Mouse (Mus musculus): ENCODE results near the gene Tnfrsf19. TPM values are rescaled to one million over a fixed set of nuclear protein-coding genes. Genes with fewer than 3 reads are reported as not detected.

Gene Tnfrsf19
- polyA plus RNA-seq, 1 experiment, result not detected

DNA sequence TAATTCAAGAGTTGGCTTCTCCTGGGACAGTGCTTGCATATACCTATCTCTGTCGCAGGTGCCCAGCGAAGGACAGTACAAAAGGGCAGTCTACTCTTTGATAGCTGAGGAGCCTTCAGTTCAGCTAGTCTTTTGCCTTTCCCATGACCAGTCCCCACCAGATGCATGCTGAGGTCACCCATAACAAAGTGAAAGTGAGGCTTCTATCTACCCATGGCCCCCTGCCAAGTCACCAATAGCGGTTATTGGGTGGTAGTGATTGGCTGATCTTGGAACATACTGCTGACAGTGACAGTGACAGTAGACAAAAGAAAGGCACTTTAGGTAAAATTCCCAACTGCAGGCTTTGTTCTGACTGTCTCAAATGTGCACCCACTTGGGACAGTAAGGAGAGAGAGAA lies 53.2 kb downstream of the Tnfrsf19 start:
- no peak for TF ChIP-seq GATA1 (IDR thresholded peaks at IDR 0.05; ENCODE audit: low read length)

DNA sequence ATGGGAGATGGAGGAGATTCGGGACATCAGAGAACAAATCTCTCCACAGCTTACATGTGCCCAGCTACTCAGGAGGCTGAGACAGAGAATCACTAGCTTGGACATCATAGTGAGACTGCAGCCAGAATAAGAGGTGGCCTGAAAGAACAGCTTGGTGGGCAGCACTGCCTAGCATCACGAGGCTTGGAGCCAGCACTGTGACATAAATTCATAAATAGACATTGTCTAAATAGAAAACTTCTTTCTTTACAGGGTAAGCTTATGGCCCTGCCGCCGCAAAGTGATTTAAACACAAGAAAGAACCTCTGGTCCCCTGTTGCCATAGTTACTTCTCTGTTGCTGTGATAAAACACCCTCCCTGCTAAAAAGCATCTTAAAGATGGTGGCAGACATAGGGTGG lies 54.1 kb downstream of the Tnfrsf19 start:
- TF ChIP-seq GATA1 (IDR thresholded peaks at IDR 0.05; ENCODE audit: low read length), result no peak

DNA sequence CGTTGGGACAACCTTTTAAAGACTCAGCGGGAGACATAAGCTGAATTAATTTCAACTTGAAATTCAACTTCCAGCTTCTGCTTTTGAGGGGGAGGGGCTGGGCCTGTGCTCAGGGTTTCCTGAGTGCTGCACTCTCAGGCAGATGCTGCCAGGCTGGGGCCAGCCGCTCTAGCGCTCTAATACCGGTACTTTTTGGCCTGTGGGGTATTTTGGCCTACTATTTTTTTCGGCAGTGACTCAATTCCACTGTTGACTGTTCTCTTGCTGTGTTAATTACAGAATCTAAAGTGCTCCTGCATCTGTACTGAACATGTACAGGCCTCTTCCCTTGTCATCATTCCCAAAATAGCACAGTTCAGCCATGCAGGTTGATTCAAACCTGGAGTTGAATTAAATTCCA lies 58.1 kb downstream of the Tnfrsf19 start:
- no peak for TF ChIP-seq GATA1 (IDR thresholded peaks at IDR 0.05; ENCODE audit: low read length)

DNA sequence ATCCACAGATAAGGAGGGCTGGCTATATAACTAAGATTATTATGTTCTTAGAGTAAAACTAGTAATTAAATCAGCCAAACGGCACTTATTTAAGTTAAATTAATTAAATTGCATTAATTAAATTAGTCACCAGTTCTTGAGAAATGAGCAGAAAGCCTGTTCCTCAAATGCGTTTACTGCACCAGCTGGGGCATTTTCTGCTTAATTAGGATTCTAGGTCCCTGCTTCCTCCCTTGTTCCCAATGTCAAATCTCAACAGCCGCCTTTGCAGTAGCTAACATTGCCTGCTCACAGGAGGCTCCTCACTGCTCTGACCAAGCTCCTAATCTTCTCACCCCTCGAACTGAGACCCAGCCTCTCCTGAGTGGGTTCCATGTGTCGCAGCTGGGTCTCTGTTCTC lies 59.4 kb downstream of the Tnfrsf19 start:
- TF ChIP-seq GATA1 (IDR thresholded peaks at IDR 0.05; ENCODE audit: low read length), result no peak

DNA sequence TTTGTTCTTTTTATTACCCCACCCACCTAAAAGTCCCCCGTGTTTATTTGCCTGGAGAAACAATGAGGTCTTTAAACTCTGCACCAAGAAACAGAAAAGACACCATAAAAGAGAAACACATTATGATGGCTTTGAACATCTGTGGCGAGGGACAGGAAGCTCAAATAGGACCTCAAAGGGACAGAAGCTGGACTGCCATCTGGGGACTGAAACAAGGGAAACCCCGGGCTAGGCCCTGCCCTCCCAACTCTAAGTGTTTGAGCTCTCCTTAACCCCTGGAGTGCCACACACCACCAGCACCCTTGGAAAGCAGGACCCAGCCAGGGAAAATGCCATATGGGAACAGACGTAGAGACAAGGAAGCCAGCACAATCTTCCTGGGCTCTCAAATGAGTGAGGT lies 61.2 kb downstream of the Tnfrsf19 start:
- TF ChIP-seq GATA1 (IDR thresholded peaks at IDR 0.05; ENCODE audit: low read length), result no peak

DNA sequence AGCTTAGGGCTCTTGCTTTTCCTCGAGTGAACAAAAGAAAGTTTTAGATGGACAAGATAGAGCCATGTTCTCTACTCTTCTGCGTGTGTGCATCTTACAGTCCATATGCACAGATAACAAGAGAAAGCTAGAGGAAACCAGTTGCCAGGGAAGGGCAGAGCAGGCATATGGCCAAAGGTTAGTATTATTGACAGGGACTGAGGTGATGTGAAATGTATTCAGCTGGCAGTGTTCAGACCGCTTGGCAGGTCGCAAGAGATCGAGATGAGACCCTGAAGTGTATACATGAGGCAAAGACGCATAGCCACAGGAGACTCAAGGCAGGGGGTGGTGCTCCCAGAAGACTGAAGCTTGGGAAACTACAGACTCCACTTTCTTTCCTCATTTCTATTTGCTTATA lies 62.0 kb downstream of the Tnfrsf19 start:
- no peak for TF ChIP-seq GATA1 (IDR thresholded peaks at IDR 0.05; ENCODE audit: low read length)

DNA sequence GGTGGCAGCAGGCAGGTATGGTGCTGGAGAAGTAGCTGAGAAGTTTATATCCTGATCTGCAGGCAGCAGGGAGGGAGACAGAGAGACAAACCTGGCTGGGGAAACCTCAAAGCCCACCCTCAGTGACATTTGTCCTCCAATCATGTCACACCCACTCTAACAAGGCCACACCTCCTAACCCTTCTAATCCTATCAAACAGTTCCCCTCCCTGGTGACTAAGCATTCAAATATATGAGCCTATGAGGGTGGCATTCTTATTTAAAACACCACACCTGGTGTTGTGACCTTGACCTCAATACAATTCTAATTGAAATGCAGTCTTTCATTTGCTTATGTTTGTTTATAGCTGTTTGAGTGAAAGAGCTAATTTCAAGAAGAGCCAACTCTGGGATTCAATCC lies 64.2 kb downstream of the Tnfrsf19 start:
- no peak for TF ChIP-seq GATA1 (IDR thresholded peaks at IDR 0.05; ENCODE audit: low read length)

DNA sequence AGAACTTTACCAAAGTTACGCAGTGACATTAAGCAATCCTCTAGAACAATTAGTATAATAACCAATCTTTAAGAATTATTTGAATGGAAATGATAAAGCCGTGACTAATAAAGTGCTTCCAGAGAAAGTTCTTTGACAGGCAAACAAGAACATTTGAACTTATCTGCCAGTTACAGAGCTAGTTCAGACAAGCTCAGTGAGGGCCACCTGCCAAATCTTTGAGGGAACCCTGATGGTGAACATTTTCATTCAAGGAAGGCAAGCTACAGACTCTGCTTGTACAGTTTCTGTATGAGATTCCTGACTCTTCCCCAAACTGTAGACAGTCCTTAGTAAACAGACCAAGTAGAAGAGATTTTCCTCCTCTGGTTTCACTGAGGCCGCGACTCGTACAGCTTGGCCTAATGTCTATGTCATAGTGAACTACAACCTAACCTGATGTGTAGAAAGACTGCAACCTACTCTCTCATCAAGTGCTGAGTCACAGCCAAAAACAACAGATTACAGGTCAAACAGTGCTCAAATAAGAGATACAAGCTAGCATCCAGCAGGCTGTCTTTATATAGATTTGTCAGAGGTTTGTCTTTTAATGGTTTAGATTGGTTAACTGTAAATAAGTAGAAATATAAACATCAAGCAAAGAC lies 65.9 kb downstream of the Tnfrsf19 start:
- no peak for TF ChIP-seq GATA1 (IDR thresholded peaks at IDR 0.05; ENCODE audit: low read length)

DNA sequence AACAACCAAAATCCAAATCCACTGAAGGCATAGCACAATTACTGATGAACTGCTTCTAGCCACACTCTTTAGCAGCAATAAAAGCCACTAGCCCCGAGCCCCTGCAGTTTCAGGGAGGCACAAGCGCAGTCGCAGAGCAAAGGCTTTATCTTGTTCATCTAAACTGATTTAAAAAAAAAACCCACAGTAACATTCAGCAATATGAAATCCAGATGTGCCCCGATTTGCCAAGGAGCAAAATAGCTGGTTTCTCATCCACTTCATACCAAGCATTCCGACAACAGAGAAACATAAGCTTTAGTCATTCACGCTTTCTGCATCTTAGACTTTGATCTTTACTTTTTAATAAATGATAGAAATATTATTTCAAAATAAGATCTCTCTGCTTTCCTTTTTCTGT lies 68.2 kb downstream of the Tnfrsf19 start:
- no peak for TF ChIP-seq GATA1 (IDR thresholded peaks at IDR 0.05; ENCODE audit: low read length)

DNA sequence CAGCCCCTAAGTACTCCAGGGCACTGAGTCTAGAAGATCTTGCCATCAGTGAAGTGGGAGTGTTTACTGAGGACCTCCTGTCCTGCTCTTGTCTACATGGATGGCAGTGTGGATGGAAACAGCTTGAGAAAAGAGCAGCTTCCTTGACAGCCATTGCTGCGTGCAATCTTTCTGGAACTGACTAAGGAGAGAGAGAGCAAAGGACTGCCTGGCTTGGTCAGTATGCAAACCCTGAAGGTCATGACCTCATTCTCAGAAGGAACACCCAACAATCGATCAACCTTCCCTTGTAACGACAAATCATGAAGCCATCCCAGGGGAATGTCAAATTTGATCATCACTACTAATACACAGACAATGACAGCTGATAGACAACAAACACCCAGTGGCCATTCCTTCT lies 70.1 kb downstream of the Tnfrsf19 start:
- TF ChIP-seq GATA1 (IDR thresholded peaks at IDR 0.05; ENCODE audit: low read length), result no peak

DNA sequence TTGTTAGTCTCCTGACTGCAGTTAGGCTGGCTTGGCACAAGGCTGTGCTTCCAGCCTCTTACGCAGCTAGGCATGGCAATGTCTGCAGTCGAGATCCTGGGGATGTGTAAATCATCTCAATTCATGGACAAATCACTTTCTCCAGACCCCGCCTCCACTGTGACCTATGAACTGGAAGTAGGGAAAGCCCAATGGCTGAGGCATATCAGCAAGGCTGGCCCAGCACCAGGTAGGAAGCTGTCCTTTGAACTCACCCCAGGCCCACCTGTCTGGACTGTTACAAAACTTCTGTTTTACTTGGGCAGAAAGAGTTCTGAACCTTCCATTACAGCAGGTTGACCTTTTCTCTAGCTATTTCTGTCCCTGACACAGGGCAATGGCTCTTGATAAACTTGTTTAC lies 70.6 kb downstream of the Tnfrsf19 start:
- TF ChIP-seq GATA1 (IDR thresholded peaks at IDR 0.05; ENCODE audit: low read length), result no peak

DNA sequence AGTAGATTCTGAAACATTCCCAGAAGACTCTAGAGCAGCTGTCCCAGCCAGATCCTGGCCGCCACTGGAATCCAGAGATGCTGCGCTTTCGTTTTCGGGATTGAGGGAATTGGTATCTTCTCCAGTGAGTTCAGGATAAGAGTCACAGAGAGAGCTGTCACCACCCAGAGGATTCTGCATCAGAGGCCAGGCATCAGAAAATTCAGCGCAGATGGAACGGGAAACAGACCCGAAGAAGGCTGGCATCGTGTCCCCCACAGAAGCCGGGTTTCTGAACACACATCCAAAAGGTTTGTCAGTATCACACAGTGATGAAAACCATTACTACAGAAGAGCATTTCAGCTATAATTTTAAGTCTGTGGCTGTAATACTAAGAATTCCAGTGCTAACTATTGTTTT lies 75.3 kb downstream of the Tnfrsf19 start:
- no peak for TF ChIP-seq GATA1 (IDR thresholded peaks at IDR 0.05; ENCODE audit: low read length)

DNA sequence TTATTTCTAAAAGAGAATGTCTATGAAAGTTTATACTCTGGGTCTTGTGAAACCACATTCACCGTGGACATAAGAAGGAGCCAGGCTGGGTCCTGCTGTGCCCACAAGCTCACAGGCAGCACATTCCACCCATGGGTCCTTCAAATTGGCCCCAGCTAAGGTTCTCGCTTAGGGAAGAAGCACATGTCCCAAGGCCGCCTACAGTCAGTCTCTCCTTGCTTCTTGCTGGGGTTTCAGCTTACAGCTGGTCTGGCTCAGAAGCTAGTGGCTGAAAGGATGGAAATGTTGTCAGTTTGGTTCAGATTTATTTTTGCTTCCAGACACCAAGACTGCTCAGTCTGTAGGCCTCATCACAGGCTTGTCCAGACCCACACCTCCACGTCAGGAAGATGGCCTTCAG lies 80.2 kb downstream of the Tnfrsf19 start:
- no peak for TF ChIP-seq GATA1 (IDR thresholded peaks at IDR 0.05; ENCODE audit: low read length)

DNA sequence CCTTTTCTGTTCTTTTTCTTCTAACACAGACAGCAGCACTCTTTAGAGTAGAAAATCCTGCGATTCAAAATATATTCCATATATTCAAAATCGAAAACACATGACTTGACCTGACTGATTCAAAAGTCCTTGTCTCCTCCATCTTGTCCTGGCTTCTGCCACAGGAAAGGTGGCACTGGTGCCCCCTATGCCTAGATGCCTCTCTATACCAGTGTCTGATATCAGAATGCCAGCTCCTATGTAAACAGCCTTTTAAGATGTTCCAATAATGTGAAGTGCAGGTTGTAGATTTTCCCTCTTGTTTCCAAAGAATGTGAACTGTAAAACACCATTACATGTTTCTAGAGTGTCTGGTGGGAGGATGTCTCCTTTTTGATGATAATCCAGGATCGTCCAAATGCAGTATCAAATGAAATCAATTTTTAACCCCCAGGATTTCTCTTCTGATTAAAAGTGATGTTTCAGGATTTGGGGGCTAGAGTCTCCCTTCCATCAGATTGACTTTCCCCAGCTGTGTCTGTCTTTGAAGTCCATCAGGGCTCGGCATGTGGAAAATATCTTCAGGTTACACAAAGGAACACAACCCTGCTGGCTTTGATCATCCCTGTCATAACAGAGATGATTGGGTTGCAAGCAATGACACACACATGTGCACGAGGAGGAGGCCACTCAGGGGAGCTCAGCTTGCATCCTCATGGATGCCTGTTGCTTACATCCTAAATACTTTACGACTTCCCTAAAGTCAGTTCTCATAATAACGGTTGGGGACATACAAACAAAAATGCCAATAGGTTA lies 82.1 kb downstream of the Tnfrsf19 start:
- no peak for TF ChIP-seq GATA1 (IDR thresholded peaks at IDR 0.05; ENCODE audit: low read length)

DNA sequence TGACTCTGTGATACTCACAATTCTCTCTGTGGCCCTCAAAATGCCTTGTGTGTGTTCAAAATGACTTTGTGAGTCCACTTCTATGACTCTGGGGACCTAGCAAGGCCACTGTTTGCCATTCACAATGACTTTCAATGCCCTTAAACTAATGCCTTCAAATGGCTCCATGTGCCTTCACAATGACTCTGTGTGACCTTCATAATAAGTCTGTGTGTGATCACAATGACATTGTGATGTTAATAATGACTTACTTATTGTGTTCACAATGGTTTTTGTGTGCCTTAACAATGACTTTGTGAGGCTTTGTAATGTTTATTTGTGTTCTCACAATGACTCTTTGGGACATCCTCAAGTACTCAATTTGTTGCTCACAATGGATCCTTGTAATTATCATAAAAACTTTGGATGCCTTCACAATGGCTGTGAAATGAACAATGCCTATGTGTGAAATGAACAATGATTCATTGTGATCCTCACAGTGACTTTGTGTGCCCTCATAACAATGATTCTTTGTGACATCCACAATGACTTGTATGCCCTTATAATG lies 88.6 kb downstream of the Tnfrsf19 start:
- no peak for TF ChIP-seq GATA1 (IDR thresholded peaks at IDR 0.05; ENCODE audit: low read length)

DNA sequence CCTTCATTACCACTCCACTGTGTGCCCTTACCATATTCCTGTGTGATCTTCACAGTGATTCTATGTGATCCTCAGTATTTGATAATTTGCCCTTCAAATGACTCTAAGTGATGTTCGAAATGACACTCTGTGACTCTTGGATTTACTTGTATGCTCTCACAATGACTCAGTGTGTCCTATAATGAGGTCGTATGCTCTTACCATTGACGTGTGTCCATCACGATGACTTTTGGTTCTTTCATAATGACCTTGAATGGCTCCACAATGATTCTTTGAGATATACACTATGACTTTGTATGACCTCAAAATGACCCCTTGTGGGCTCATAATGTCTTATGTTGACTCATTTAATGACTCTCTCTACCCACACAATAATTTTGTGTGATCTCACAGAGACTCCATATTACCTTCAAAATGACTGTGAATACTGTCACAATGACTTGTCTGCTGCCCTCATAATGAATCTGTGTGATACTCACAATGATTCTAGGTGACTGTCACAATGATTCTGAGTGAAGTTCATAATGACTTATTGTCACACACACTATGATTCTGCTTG lies 108.7 kb downstream of the Tnfrsf19 start:
- TF ChIP-seq GATA1 (IDR thresholded peaks at IDR 0.05; ENCODE audit: low read length), result no peak

DNA sequence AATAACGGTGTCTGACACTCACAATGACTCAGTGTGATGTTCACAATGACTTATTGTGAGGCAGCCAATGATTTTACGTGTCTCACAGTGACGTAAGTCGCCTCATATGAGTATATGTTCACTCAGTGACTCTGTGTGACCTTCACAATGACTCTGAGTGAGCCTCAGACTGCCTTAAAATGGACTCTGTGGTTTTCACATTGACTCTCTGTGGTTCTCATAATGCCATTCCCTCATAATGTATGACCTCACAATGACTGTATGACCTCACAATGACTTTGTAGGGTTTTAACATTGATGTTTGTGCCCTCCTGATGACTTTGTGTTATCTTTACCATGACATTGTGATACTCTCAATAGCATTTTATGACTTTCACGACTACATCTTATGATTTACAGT lies 110.6 kb downstream of the Tnfrsf19 start:
- no peak for TF ChIP-seq GATA1 (IDR thresholded peaks at IDR 0.05; ENCODE audit: low read length)
